In the genomic region with DNA sequence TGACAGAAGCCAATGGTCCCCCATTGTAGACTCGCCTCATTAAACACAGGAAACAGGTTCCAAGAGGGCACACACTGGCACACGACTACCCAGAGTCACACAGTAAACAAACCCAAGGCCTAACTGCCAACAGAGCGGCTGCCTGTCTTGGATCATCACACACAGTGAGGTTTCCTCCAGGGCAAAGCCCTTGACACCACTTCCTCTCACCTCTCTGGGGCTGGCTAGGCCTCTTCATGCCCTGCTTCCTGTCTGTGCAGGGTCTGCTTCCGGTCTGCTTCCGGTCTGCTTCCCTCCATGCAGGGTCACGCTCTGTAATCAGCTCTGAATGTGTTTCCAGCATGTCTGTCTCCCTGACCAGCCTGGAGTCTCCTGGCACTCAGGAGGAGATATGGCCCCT, we compare ENCODE assay signal across 8 mouse cellular contexts. TPM values are rescaled to one million over a fixed set of nuclear protein-coding genes. Genes with fewer than 3 reads are reported as not detected.
DNase-seq lines count a peak whose midpoint lies in the region; ATAC-seq and TF ChIP-seq lines count a peak whose summit lies in the region.

No protein-coding gene starts in this region.

- H3K27ac ChIP-seq in heart, postnatal 0 days (ENCODE audit: low read depth) = peak overlapping the region; percentile 63
- H3K27ac ChIP-seq in gastrocnemius, adult 2 months = no peak overlapping the region

- no peaks in the 10 kb centered on the region for H3K27me3 ChIP-seq in heart, postnatal 0 days (ENCODE audit: control insufficient read depth, insufficient read depth, low read length)

- H3K9me3 ChIP-seq in heart, postnatal 0 days (replicated peaks; ENCODE audit: control insufficient read depth, low read length) = no peaks in the 10 kb centered on the region

- intact Hi-C loops in heart, postnatal 10 days (cut with DNase I) = no loop called here
- intact Hi-C loops in gastrocnemius, adult 2 months (cut with DNase I) = no loop called here

- H3K4me2 ChIP-seq in heart, postnatal 0 days (ENCODE audit: low read depth, low read length) = no peak overlapping the region

- no peaks in the 10 kb centered on the region for H3K36me3 ChIP-seq in heart, postnatal 0 days (replicated peaks; ENCODE audit: control insufficient read depth, insufficient read depth, low read length)

- peak; percentile 89 for DNase-seq in heart, adult 11 months
- no peak for DNase-seq in heart, postnatal 10 days
- peak; percentile 93 for DNase-seq in 416B (ENCODE audit: low read depth)
- DNase-seq in heart, postnatal 0 days (ENCODE audit: low spot score) = no peak
- DNase-seq in lung, postnatal 4 days = peak; percentile 62 to 82
- no peak for DNase-seq in urinary bladder, adult 2 months (ENCODE audit: low spot score)
- no peak for DNase-seq in gastrocnemius, adult 2 months
- no peak for DNase-seq in layer of hippocampus, postnatal 36 days

- 51% methylated on average over 6 of the region's 6 CpGs for WGBS in heart, postnatal 0 days

- ATAC-seq in heart, postnatal 0 days (ENCODE audit: insufficient read depth, low read depth) = no peak

- TF ChIP-seq CTCF in heart, postnatal 0 days (IDR thresholded peaks at IDR 0.05; ENCODE audit: low read depth) = no peak
- TF ChIP-seq CTCF in gastrocnemius, adult 2 months (IDR thresholded peaks at IDR 0.05) = no peak

- no peak for TF ChIP-seq EP300 in heart, postnatal 0 days (IDR thresholded peaks at IDR 0.05; ENCODE audit: low read depth)

- H3K4me3 ChIP-seq in heart, postnatal 0 days (ENCODE audit: low read depth, low read length) = no peak overlapping the region
- H3K4me3 ChIP-seq in gastrocnemius, adult 2 months = no peak overlapping the region

- H3K4me1 ChIP-seq in heart, postnatal 0 days (ENCODE audit: control insufficient read depth, insufficient read depth) = peaks cover 12% of the 10 kb centered on the region; the same call in 1 of the 2 replicates

- no peak overlapping the region for H3K9ac ChIP-seq in heart, postnatal 0 days (replicated peaks; ENCODE audit: low read depth, low read length)

RNA-seq across cellular contexts. Expression of gene Mlec, which starts 9.4 kb away (rescaled TPM):
- total RNA-seq in heart, postnatal 10 days (2021) = 10 to 100 TPM; 72.9 to 85.0 TPM
- total RNA-seq in heart, postnatal 0 days (2014; rRNA removed; ENCODE audit: low replicate concordance) = 68.4 and 74.8 TPM in 2 replicates
- 20.4 and 21.1 TPM in 2 replicates for polyA plus RNA-seq in heart, postnatal 0 days (2015; fragmentation: Nextera tagmentation; extraction: Ambion mirVana)
- 82.1 and 95.2 TPM in 2 replicates for polyA plus RNA-seq in urinary bladder, adult 2 months (2012; rRNA removed)
- 100 to 1,000 TPM; 138 to 200 TPM for total RNA-seq in gastrocnemius, adult 2 months (2021)
- total RNA-seq in layer of hippocampus, postnatal 36 days (2021) = 10 to 100 TPM; 92.7 to 96.4 TPM

RNA-seq across cellular contexts. Expression of gene Cabp1, which starts 26.8 kb away (rescaled TPM):
- total RNA-seq in heart, postnatal 10 days (2021) = 1 to 10 TPM; 6.4 to 6.6 TPM
- total RNA-seq in heart, postnatal 0 days (2014; rRNA removed; ENCODE audit: low replicate concordance) = 0.39 and 4.1 TPM in 2 replicates
- 0.78 and 0.96 TPM in 2 replicates for polyA plus RNA-seq in heart, postnatal 0 days (2015; fragmentation: Nextera tagmentation; extraction: Ambion mirVana)
- 3.6 and 3.9 TPM in 2 replicates for polyA plus RNA-seq in urinary bladder, adult 2 months (2012; rRNA removed)
- 1 to 10 TPM in 1 of 2 experiments, under 1 TPM in 1; 0.79 to 1.5 TPM for total RNA-seq in gastrocnemius, adult 2 months (2021)
- total RNA-seq in layer of hippocampus, postnatal 36 days (2021) = 100 to 1,000 TPM; 122 to 139 TPM

RNA-seq across cellular contexts. Expression of gene Unc119b, which starts 32.6 kb away (rescaled TPM):
- total RNA-seq in heart, postnatal 10 days (2021) = 10 to 100 TPM; 23.8 TPM
- 17.0 and 25.9 TPM in 2 replicates for total RNA-seq in heart, postnatal 0 days (2014; rRNA removed; ENCODE audit: low replicate concordance)
- polyA plus RNA-seq in heart, postnatal 0 days (2015; fragmentation: Nextera tagmentation; extraction: Ambion mirVana) = 10.6 and 11.7 TPM in 2 replicates
- polyA plus RNA-seq in urinary bladder, adult 2 months (2012; rRNA removed) = 24.0 and 27.4 TPM in 2 replicates
- total RNA-seq in gastrocnemius, adult 2 months (2021) = 10 to 100 TPM; 11.8 to 15.7 TPM
- total RNA-seq in layer of hippocampus, postnatal 36 days (2021) = 10 to 100 TPM; 31.5 TPM

RNA-seq across cellular contexts. Expression of gene Acads, which starts 48.2 kb away (rescaled TPM):
- 100 to 1,000 TPM; 198 to 202 TPM for total RNA-seq in heart, postnatal 10 days (2021)
- total RNA-seq in heart, postnatal 0 days (2014; rRNA removed; ENCODE audit: low replicate concordance) = 266 and 288 TPM in 2 replicates
- 208 and 211 TPM in 2 replicates for polyA plus RNA-seq in heart, postnatal 0 days (2015; fragmentation: Nextera tagmentation; extraction: Ambion mirVana)
- 54.0 and 60.2 TPM in 2 replicates for polyA plus RNA-seq in urinary bladder, adult 2 months (2012; rRNA removed)
- total RNA-seq in gastrocnemius, adult 2 months (2021) = 10 to 100 TPM; 49.9 to 81.7 TPM
- total RNA-seq in layer of hippocampus, postnatal 36 days (2021) = 10 to 100 TPM in 1 of 2 experiments, 1 to 10 TPM in 1; 8.8 to 10.3 TPM

Comparison
In these comparisons a context has a peak if more than half of its experiments do, and no peak if none do; other contexts are left out.
1. DNase-seq: peak in heart, adult 11 months (single experiment), 416B (single experiment) and lung, postnatal 4 days (2 of 2); none in heart, postnatal 10 days (0 of 2), heart, postnatal 0 days (single experiment), urinary bladder, adult 2 months (single experiment), gastrocnemius, adult 2 months (single experiment) and layer of hippocampus, postnatal 36 days (0 of 2).
2. RNA of gene Cabp1, which starts 26.8 kb away (total RNA-seq): 122 to 139 TPM in layer of hippocampus, postnatal 36 days; 6.4 to 6.6 TPM in heart, postnatal 10 days, 0.39 to 4.1 TPM in heart, postnatal 0 days and 0.79 to 1.5 TPM in gastrocnemius, adult 2 months; every median in the first group is over 10 times any median in the second.